Mouse (Mus musculus) megakaryocyte, adult 5-6 weeks (primary cell): Measurements from ENCODE around the gene Cttnbp2nl. TPM values are rescaled to one million over a fixed set of nuclear protein-coding genes. Genes with fewer than 3 reads are reported as not detected.

Experiments
- ATAC-seq: 2 replicates; pipeline ENCODE4 v1.8.0; 2016; ENCODE audit warnings: mild to moderate bottlenecking, inconsistent platforms; ENCODE audit not compliant: poor library complexity, severe bottlenecking
- total RNA-seq, 2 experiments: library from RNA; stranded (forward) in 1 of 2; stranded (reverse) in 1 of 2; fragments of 153-499, 151-499 nt in 1 of 2; fragments of 221-1000, 200-1000 nt in 1 of 2; gene quantifications; 2 replicates each; pipeline versions ENCODE4 v1.2.3 to v1.2.4; 2015 to 2017

Cttnbp2nl gene
- total RNA-seq, 2 experiments from 2014 or later = 0.58 to 1.4 TPM

GRCm38 (mm10) chr3:105017314-105017713 is 35.6 kb downstream of the Cttnbp2nl start:
- no peak for ATAC-seq

DNA sequence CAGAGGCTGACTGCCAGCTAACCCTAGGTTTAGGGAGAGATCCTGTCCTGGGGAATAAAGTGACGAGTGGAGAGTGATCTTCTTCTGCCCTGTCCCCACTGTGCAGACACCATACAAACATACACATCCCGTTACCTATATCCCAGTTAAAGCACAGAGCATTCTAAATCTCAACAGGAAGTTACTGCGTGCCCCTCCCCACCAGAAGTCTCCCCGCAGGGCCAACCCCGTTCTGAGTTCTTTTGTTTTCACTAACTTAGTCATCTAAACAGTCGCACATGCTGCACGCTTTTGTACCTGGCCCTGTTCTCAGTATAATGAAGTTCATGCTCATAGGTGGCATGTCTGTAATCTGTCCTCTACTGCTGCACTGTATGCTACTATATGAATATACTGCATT is 36.7 kb downstream of the Cttnbp2nl start:
- no peak for ATAC-seq

DNA sequence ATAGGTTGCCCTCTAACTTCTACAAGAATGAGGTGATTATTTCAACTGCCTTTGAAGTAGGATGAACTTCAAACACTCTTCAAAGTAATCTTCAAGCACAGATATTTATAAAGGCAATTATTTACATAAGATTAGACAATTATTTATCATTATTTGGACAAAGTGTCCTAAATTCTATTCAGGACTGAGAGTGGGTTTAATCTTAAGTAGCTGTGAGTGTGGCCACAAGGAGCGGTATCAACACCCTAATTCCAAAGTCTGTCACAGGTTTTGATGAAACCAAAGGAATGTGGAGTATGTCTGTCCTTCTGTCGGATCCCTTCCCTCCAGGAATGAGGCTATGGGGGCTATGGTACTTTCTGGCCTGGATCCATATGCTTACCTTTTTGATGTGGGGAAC is 38.0 kb downstream of the Cttnbp2nl start:
- ATAC-seq = no peak

DNA sequence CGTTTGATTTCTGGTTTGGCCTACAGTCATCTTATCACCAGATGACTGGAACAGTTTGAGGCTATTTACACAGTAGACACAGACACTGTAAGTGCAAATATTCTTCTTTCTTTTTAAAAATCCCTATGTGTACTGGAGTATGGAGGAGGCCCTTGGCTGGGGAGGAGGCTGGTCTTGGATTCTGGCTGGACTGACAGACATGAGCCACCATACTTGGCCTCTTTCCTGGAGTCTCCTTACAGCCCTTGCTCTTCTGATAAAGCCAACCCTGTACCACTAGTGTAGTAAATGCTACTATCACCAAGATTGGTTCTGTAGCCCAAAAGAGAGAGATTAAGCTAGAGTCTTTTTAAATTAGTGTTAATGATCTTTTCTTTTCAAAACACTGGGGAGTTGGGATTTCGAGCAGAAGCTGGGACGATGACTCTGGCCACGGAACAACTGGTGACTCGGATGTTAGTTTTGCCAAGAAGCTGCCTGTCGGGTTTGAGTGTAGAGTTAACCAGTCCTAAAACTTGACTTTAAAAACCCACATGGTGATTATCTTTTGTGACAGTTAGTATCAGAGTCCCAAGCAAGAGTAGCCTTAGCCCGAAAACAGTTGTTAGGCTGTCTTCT is 40.1 kb downstream of the Cttnbp2nl start:
- ATAC-seq = no peak

DNA sequence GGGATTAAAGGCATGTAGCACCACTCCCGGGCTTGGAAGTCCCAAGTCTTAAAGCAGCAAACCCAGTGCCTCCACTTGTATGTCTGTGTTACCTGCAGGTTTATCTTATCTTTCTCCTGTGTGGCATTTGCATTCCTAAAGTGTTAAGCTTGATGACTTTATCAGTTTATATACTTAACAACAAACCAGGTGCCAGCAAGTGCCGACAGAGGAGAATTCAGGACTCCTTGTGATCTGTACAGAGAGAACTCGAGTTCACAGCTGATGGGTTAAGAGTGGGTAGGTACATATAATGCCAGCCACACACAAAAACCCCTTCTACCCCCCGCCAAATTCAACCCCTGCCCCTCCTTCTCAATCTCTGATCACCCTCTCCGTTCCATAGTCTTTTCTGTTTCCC is 41.1 kb downstream of the Cttnbp2nl start:
- ATAC-seq = no peak

DNA sequence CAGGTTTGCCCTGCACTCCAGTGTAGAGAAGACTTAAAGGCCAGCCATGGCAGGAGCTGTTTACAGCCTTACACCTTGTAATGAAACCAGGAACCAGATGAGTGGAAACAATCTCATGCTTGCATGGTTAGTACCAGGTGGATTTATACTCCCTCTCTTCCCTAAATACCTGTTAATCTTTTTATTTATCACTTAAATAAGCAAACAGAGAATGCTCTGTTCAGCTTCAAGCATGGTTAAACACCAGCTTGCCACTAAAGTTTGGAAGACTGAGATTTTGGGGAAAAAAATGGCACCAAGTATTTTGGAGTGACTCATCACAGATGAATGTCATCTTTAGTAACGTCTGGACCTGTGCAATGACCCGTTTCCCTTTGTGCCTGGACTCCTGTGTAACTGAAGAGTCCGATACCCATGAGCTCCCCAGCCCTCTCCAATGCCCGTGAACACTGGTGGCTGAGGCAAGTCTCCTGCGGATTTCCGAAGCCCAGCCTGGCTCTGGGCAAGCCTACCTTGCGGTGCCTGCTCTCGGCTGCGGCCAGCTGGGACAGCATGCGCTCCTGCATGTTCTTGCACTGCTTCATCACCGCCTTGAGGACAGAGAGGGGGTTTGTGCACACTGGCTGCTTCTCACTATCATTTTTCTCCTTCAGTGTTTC is 42.1 kb downstream of the Cttnbp2nl start:
- no peak for ATAC-seq

DNA sequence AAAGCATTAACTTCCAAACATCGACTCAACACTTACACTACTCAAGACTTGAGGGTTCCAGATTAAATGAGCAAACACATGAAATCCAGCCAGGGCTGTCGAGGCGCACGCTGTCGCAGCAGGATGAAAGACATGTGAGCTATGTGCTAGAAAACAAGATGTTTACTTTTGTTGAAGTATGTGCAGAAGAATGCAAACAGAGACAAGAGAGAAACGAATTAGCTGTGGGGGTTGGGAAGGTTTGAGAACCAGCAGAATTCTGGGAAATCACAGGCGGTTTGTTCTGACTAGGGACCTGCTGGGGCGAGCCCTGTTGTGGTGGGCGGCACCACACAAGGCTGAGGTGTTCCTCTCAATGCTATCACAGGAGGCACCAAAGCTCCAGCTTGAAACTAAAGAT is 44.9 kb downstream of the Cttnbp2nl start:
- ATAC-seq = no peak

GRCm38 (mm10) chr3:105006101-105006500 is 46.8 kb downstream of the Cttnbp2nl start:
- no peak for ATAC-seq

DNA sequence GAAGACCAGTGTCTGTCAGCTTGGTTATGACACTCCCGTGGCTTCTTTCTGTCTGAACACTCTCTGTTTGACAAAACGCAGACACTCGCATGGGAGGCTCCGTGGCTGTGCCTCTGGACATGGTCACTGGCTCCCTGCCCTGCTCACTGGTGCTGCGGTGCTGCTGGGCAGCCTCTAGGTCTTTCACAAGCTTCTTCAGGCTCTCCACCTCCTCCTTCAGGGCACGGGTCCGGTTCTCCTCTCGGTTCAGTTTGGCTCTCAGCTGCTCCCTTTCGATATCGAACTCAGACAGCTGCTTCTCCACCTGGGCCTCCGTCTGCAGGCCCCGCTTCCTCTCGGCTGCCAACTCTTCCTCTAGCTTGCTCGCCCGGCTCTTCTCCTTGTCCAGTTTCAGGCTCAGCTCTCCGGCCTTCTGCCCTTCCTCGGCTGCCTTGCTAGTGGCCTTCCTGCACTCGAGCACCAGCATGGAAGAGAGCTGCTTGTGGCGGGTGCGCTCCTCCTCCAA is 47.3 kb downstream of the Cttnbp2nl start:
- ATAC-seq = no peak

DNA sequence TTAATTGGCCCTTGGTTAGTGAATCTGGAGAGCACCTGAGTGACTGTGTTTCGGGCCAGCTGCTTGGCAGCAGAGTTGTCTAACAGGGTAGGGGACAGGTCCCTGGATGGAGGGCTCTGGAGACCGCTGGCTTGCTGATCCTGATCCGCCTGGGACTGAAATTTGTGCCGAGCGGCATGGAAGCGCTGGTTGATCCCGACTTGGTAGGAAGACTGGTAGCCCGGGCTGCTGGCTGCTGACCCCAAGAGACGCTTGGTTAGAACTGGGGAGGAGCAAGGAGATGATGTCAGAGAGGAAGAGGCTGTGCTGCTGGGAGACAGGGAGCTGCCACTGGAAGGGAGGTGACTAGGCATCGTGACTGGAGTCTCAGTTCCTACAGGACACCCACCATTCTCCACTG is 47.9 kb downstream of the Cttnbp2nl start:
- ATAC-seq = no peak

DNA sequence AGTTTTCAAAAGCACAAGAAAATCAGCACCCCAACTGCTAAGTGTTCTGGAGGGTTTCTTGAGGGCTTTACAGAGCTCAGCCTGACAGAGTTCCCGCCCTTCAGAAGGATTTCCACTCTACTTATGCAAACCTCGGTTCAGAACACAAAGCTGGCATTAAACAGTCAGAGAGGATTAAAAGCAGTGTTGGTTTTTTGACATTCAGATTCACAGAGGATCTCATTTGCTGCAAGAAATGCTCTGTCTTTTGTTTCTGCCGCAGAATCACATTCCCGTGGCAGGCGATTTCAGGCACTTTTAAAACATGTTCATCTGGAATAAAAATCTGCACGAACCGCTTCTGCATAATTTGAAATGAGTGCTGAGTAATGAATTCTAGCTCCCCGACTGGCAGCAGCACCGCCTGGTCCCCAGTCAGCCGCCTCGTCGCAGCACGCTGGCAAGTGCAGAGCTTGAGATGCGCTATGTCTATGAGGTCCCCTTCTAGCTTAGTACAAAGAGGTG is 48.9 kb downstream of the Cttnbp2nl start:
- no peak for ATAC-seq

GRCm38 (mm10) chr3:105001374-105001773 is 51.6 kb downstream of the Cttnbp2nl start:
- ATAC-seq = peak; percentile 71

DNA sequence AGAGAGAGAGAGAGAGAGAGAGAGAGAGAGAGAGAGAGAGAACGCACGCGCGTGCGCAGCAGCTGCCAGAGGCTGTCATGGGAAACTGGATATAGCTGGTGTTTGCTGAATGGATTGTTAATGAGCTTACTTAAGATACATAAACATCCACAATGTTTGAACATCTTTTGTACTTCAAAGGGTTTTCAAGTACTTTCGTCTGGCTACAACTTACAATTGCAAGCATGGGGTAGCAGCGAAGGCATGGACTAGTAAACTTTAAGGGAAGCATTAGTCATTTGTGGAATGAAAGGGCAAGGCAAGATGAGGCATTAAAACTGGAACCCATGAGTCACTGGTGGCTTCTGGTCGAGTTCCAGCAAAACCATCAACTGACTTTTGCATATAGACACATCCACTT is 52.4 kb downstream of the Cttnbp2nl start:
- ATAC-seq = no peak

DNA sequence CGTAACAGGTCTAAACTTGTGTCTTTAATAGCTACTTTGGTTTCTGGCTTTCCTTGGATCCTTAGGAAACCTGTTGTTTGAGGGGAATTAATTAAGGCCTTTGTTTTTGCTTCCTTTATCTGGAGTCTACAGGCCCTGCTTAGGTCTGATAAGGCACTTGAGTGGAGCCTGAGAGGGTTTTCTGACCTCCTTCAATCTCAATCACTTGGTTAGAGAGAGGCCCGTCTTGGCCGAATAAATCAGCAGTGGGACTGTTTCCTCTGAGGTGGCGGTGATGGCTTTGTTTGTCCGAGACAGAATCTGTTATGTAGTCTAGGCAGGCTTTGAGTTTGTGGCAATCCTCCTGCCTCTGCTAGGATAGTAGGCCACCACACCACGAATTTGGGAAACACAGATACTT is 55.4 kb downstream of the Cttnbp2nl start:
- ATAC-seq = no peak

GRCm38 (mm10) chr3:104995707-104996106 is 57.2 kb downstream of the Cttnbp2nl start:
- ATAC-seq = no peak

- ATAC-seq = no peak
Observed at GRCm38 (mm10) chr3:104994415-104994841, 58.5 kb downstream of the Cttnbp2nl start.

- ATAC-seq = no peak
Observed at GRCm38 (mm10) chr3:104993800-104994199, 59.1 kb downstream of the Cttnbp2nl start.

DNA sequence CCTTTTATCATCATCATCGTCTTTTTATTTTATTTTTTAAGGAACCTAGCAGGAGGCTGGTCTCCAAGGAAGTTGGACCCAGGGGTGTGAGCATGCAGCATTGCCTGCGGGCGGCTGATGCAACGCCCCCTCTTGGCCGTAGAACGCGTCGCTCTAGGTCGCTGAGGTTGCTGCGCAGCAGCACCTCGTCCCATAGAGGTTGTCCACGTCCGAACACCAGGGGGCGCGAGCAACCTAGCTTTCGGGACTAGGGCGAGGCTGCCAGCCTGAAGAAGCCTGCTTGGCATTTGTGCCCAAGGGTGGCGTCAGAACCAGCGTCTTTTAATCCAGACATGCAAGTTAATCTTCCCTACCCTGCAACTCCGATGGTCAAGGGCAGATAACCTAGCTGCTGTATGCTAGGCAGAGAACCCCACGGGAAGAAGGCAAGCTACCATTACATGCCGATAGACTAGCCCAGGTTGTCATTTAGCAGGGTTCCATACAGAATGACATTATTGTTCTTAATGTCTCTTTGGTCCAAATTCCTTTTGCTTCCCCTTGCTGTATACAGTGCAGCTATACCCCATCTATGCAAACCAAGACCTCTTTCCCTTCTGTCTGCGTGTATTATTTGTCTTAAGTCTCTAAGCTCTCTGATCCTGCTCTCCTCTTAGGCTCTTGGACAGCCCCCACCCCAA is 60.1 kb downstream of the Cttnbp2nl start:
- ATAC-seq = peak; percentile 100

- no peak for ATAC-seq
Observed at GRCm38 (mm10) chr3:104991703-104992102, 61.2 kb downstream of the Cttnbp2nl start.

DNA sequence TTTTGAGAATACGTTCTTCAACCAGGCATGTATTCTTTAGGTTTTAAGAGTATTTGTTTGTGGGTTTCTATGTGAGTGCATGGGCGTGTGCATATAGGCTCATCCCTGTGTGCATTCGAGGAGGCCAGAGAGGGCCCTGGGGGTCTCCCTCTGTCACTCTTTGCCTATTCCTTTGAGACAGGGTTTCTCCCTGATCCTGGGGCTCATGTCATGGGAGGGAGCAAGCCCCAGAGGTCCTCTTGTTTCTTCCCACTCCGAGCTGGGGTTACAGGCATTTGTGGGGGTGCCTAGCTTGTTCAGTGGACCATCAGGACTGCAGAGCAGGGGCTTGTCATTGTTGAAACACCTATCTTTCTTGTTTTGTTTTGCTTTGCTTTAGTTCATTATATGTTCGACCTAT is 65.1 kb downstream of the Cttnbp2nl start:
- no peak for ATAC-seq

DNA sequence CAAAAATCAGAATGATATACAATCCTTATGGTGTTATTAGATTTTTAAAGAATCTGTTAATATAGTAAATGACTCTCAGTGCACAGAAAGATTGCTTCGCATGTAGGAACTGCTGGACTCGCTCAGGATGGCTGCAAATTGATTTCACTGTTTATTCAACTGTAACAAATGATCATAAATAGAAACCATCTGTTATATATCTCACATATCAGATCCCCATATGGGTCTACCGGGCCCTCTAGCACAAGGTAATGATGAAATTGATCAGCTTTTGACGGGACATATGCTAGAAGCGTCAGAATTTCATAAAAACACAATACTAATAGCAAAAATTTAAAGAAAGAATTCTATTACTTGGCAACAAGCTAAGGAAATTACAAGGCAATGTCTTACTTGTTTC is 73.2 kb downstream of the Cttnbp2nl start:
- ATAC-seq = no peak
